Mouse (Mus musculus): Measurements from ENCODE around the gene Rab13.

DNA sequence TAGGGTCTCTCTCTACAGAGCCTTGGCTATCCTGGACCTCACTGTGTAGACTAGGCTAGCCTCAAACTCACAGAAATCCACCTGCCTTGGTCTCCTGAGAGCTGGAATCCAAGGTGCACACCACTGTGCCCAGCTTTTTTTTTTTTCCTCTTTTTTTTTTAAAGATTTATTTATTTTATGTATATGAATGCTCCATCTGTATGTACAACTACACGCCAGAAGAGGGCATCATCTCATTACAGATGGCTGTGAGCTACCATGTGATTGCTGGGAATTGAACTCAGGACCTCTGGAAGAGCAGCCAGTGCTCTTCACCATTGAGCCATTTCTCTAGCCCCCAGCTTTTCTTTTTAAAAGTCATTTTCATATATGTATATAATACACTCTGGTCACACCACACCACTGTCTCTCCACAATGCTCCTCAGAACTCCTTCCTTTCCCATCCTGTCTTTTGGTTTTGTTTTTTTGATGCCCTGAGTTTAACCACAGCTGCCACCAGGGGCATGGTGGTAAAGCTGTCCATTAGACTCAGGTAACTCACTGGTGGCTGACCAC is 2.4 kb downstream of the Rab13 start:
- TF ChIP-seq CTCF (conservative IDR thresholded peaks at IDR 0.05; ENCODE audit: insufficient read depth, insufficient read length, low read depth, low read length) (0 out of 2 replicates have a peak, but pooled peaks have one; percentile 11), POLR2A (IDR thresholded peaks at IDR 0.05; ENCODE audit: low read depth, low read length) (no peak)

Measured in kidney, adult 2 months (tissue).